17 mouse cellular contexts compared by ENCODE assay signal in genomic region chr9:70987210-70987609, GRCm38 (mm10). TPM values are rescaled to one million over a fixed set of nuclear protein-coding genes. Genes with fewer than 3 reads are reported as not detected.
DNase-seq lines count a peak whose midpoint lies in the region; ATAC-seq and TF ChIP-seq lines count a peak whose summit lies in the region.
"Had no signal": no experiment of that assay in that cellular context is flagged by ENCODE, and none has a peak within 500 bp of the region (broad histone marks: within the 10 kb centered on the region; RNA-seq: fewer than 3 reads in every experiment).

No protein-coding gene starts in this region.

- H3K36me3 ChIP-seq in embryonic facial prominence, embryonic 11.5 days (replicated peaks; ENCODE audit: control insufficient read depth, insufficient read depth, low read depth, low read length) = no peaks in the 10 kb centered on the region
- no peaks in the 10 kb centered on the region for H3K36me3 ChIP-seq in embryonic facial prominence, embryonic 10.5 days (replicated peaks)
- H3K36me3 ChIP-seq in kidney, embryonic 16.5 days (ENCODE audit: insufficient read depth, low read length) = no peaks in the 10 kb centered on the region
- no peaks in the 10 kb centered on the region for H3K36me3 ChIP-seq in kidney, adult 2 months (ENCODE audit: control insufficient read depth, insufficient read depth, low read length)
- H3K36me3 ChIP-seq in ES-E14 (ENCODE audit: control insufficient read depth, insufficient read depth, low read length, poor library complexity, severe bottlenecking) = no peaks in the 10 kb centered on the region
- no peaks in the 10 kb centered on the region for H3K36me3 ChIP-seq in hindbrain, embryonic 16.5 days (ENCODE audit: control insufficient read depth, insufficient read depth, low read length)
- H3K36me3 ChIP-seq: G1E; limb, embryonic 10.5 days; liver, embryonic 15.5 days had no signal

- no peaks in the 10 kb centered on the region for H3K27me3 ChIP-seq in embryonic facial prominence, embryonic 11.5 days (ENCODE audit: control insufficient read depth, insufficient read depth, low read length)
- no peaks in the 10 kb centered on the region for H3K27me3 ChIP-seq in embryonic facial prominence, embryonic 10.5 days (replicated peaks; ENCODE audit: low read depth, poor library complexity, severe bottlenecking)
- H3K27me3 ChIP-seq in kidney, embryonic 16.5 days (ENCODE audit: insufficient read depth, low read length) = no peaks in the 10 kb centered on the region
- no peaks in the 10 kb centered on the region for H3K27me3 ChIP-seq in kidney, adult 2 months (replicated peaks; ENCODE audit: control insufficient read depth, insufficient read depth, low read length)
- no peaks in the 10 kb centered on the region for H3K27me3 ChIP-seq in hindbrain, embryonic 16.5 days (replicated peaks; ENCODE audit: control insufficient read depth, insufficient read depth, low read length)
- H3K27me3 ChIP-seq: liver, embryonic 15.5 days had no signal

- H3K4me1 ChIP-seq in embryonic facial prominence, embryonic 11.5 days (ENCODE audit: control insufficient read depth, insufficient read depth, low read length) = no peaks in the 10 kb centered on the region
- 0 out of 2 replicates have a peak, but pooled peaks cover 4% of the 10 kb centered on the region for H3K4me1 ChIP-seq in embryonic facial prominence, embryonic 10.5 days
- peaks cover 12% of the 10 kb centered on the region for H3K4me1 ChIP-seq in kidney, embryonic 16.5 days (ENCODE audit: insufficient read depth, low read length)
- no peaks in the 10 kb centered on the region for H3K4me1 ChIP-seq in kidney, adult 2 months (ENCODE audit: control insufficient read depth, insufficient read depth, low read length)
- H3K4me1 ChIP-seq in ES-E14 (ENCODE audit: control insufficient read depth in 2 of 2, insufficient read depth in 2 of 2, low read length in 2 of 2, poor library complexity in 1 of 2) = no peaks in the 10 kb centered on the region
- no peaks in the 10 kb centered on the region; the same call in 1 of the 2 replicates for H3K4me1 ChIP-seq in hindbrain, embryonic 16.5 days (ENCODE audit: control insufficient read depth, insufficient read depth, low read depth, low read length)

- no peaks in the 10 kb centered on the region for H3K9me3 ChIP-seq in embryonic facial prominence, embryonic 11.5 days (replicated peaks; ENCODE audit: control insufficient read depth, low read length)
- no peaks in the 10 kb centered on the region for H3K9me3 ChIP-seq in embryonic facial prominence, embryonic 10.5 days
- H3K9me3 ChIP-seq in kidney, embryonic 16.5 days (ENCODE audit: low read length) = peaks cover 6% of the 10 kb centered on the region; the same call in 1 of the 2 replicates
- no peaks in the 10 kb centered on the region for H3K9me3 ChIP-seq in ES-E14 (ENCODE audit: control insufficient read depth, insufficient read depth, low read depth, low read length)
- H3K9me3 ChIP-seq in hindbrain, embryonic 16.5 days (ENCODE audit: control insufficient read depth, low read length) = 0 out of 2 replicates have a peak, but pooled peaks cover 2% of the 10 kb centered on the region
- H3K9me3 ChIP-seq: G1E; limb, embryonic 10.5 days; liver, embryonic 15.5 days had no signal

- no peak overlapping the region for H3K27ac ChIP-seq in embryonic facial prominence, embryonic 11.5 days (replicated peaks; ENCODE audit: low read depth, low read length)
- no peak overlapping the region for H3K27ac ChIP-seq in embryonic facial prominence, embryonic 10.5 days (replicated peaks)
- no peak overlapping the region for H3K27ac ChIP-seq in kidney, embryonic 16.5 days (ENCODE audit: low read length)
- no peak overlapping the region for H3K27ac ChIP-seq in kidney, adult 2 months (ENCODE audit: insufficient read depth, low read depth, low read length)
- no peak overlapping the region for H3K27ac ChIP-seq in ES-E14 (ENCODE audit: insufficient read depth, low read depth, low read length, poor library complexity, severe bottlenecking)
- H3K27ac ChIP-seq in hindbrain, embryonic 16.5 days (ENCODE audit: low read depth, low read length) = 0 out of 2 replicates have a peak overlapping the region, but pooled peaks have one; percentile 34
- H3K27ac ChIP-seq: limb, embryonic 10.5 days; liver, embryonic 15.5 days had no signal

- DNase-seq in embryonic facial prominence, embryonic 11.5 days (ENCODE audit: low spot score) = peak; percentile 2
- DNase-seq in embryonic facial prominence, embryonic 10.5 days (ENCODE audit: low spot score) = no peak
- no peak for DNase-seq in kidney, adult 2 months
- DNase-seq in ES-E14 (ENCODE audit: low read depth, low spot score) = peak; percentile 50
- no peak for DNase-seq in urinary bladder, postnatal 25 days (ENCODE audit: low spot score)
- DNase-seq in cerebellum, postnatal 25 days = no peak
- DNase-seq: cerebellum, postnatal 10 days; heart, postnatal 4 days; kidney, adult 18-20 months; layer of hippocampus, adult 9-11 months; lung, postnatal 4 days had no signal

- 40% methylated on average over 2 of the region's 2 CpGs for WGBS in embryonic facial prominence, embryonic 11.5 days
- WGBS in embryonic facial prominence, embryonic 10.5 days = 43% methylated on average over 2 of the region's 2 CpGs
- WGBS in kidney, embryonic 16.5 days = 28% methylated on average over 2 of the region's 2 CpGs
- WGBS in kidney, adult 2 months = 51% methylated on average over 2 of the region's 2 CpGs
- WGBS in hindbrain, embryonic 16.5 days = 33% methylated on average over 2 of the region's 2 CpGs

- H3K4me2 ChIP-seq in embryonic facial prominence, embryonic 11.5 days (ENCODE audit: low read depth, low read length) = no peak overlapping the region
- H3K4me2 ChIP-seq in kidney, embryonic 16.5 days (replicated peaks; ENCODE audit: low read depth, low read length) = no peak overlapping the region
- no peak overlapping the region for H3K4me2 ChIP-seq in hindbrain, embryonic 16.5 days (ENCODE audit: low read length)
- H3K4me2 ChIP-seq: liver, embryonic 15.5 days had no signal

- no peak overlapping the region for H3K9ac ChIP-seq in embryonic facial prominence, embryonic 11.5 days (replicated peaks; ENCODE audit: low read length)
- 0 out of 2 replicates have a peak overlapping the region, but pooled peaks have one; percentile 8 for H3K9ac ChIP-seq in kidney, embryonic 16.5 days (replicated peaks; ENCODE audit: low read length)
- H3K9ac ChIP-seq in ES-E14 (ENCODE audit: insufficient read depth, low read depth, low read length, poor library complexity, severe bottlenecking) = no peak overlapping the region
- no peak overlapping the region for H3K9ac ChIP-seq in hindbrain, embryonic 16.5 days (ENCODE audit: low read depth, low read length)
- H3K9ac ChIP-seq: liver, embryonic 15.5 days had no signal

- in situ Hi-C loops in ES-E14 (cut with MboI; ENCODE audit: low sequenced_read_pairs in 2 of 2, unreplicated experiment in 2 of 2) = no loop called here

- TF ChIP-seq CTCF in kidney, adult 2 months (conservative IDR thresholded peaks at IDR 0.05; ENCODE audit: insufficient read depth, insufficient read length, low read depth, low read length) = no peak

- ATAC-seq in embryonic facial prominence, embryonic 11.5 days (replicated peaks; ENCODE audit: insufficient number of reproducible peaks, low FRiP score, low TSS enrichment, low read depth) = no peak
- ATAC-seq in kidney, embryonic 16.5 days (ENCODE audit: low FRiP score, low TSS enrichment) = peak; percentile 67; the same call in 1 of the 2 replicates
- ATAC-seq in hindbrain, embryonic 16.5 days = no peak

- no peak for TF ChIP-seq POLR2A in kidney, adult 2 months (IDR thresholded peaks at IDR 0.05; ENCODE audit: low read depth, low read length)

- no peak overlapping the region for H3K4me3 ChIP-seq in embryonic facial prominence, embryonic 11.5 days (ENCODE audit: low read depth, low read length)
- H3K4me3 ChIP-seq in embryonic facial prominence, embryonic 10.5 days = no peak overlapping the region
- H3K4me3 ChIP-seq in kidney, embryonic 16.5 days (ENCODE audit: low read length) = no peak overlapping the region
- no peak overlapping the region for H3K4me3 ChIP-seq in kidney, adult 2 months (ENCODE audit: insufficient read depth, low read depth, low read length)
- no peak overlapping the region for H3K4me3 ChIP-seq in ES-E14 (ENCODE audit: insufficient read depth in 1 of 2, low read depth in 1 of 2, low read length in 2 of 2, poor library complexity in 1 of 2, severe bottlenecking in 1 of 2)
- H3K4me3 ChIP-seq in hindbrain, embryonic 16.5 days (ENCODE audit: low read length) = no peak overlapping the region
- H3K4me3 ChIP-seq: limb, embryonic 10.5 days; liver, embryonic 15.5 days; myocyte had no signal

TF ChIP-seq in ES-E14, 5 proteins besides CTCF, POLR2A, EP300 and RAD21:
- TF ChIP-seq HCFC1 (IDR thresholded peaks at IDR 0.05; ENCODE audit: borderline replicate concordance, insufficient read depth, low read length) (no peak), MAFK (IDR thresholded peaks at IDR 0.05; ENCODE audit: insufficient read depth, low read depth, low read length) (no peak), CHD2 (IDR thresholded peaks at IDR 0.05; ENCODE audit: low read depth, low read length) (no peak)

RNA-seq across cellular contexts. Expression of gene Lipc, which starts 35.2 kb away (rescaled TPM):
- polyA plus RNA-seq in embryonic facial prominence, embryonic 11.5 days (2014; fragmentation: Nextera tagmentation; extraction: Ambion mirVana) = 0.46 TPM in 1 of 2 replicates, not detected in the other
- not detected in 2 replicates for polyA plus RNA-seq in embryonic facial prominence, embryonic 10.5 days (2016; fragmentation: Nextera tagmentation; extraction: Ambion mirVana)
- 0.89 and 2.4 TPM in 2 replicates for polyA plus RNA-seq in kidney, embryonic 16.5 days (2015; fragmentation: Nextera tagmentation; extraction: Ambion mirVana)
- polyA plus RNA-seq in kidney, adult 2 months (2012; rRNA removed) = 0.58 TPM in 2 replicates
- 0.11 and 0.36 TPM in 2 replicates for total RNA-seq in ES-E14 (2012; rRNA removed)
- 0.26 TPM in 1 of 2 replicates, not detected in the other for polyA plus RNA-seq in hindbrain, embryonic 16.5 days (2015; fragmentation: Nextera tagmentation; extraction: Ambion mirVana)
- polyA plus RNA-seq: G1E; limb, embryonic 10.5 days had no signal

Comparison
In these comparisons a context has a peak if more than half of its experiments do, and no peak if none do; other contexts are left out.
1. DNase-seq: peak in embryonic facial prominence, embryonic 11.5 days (single experiment) and ES-E14 (single experiment); none in embryonic facial prominence, embryonic 10.5 days (single experiment), kidney, adult 2 months (single experiment), urinary bladder, postnatal 25 days (single experiment) and cerebellum, postnatal 25 days (0 of 2).